Mouse (Mus musculus): ENCODE data around the gene Nckap5.

- TF ChIP-seq MYOG (IDR thresholded peaks at IDR 0.05; ENCODE audit: control insufficient read depth, extremely low read depth, insufficient read length) (no peak), CTCF (IDR thresholded peaks at IDR 0.05; ENCODE audit: control insufficient read depth, insufficient read depth, insufficient read length) (no peak), MAX (IDR thresholded peaks at IDR 0.05) (no peak), USF1 (IDR thresholded peaks at IDR 0.05; ENCODE audit: low read depth) (no peak), MYOD1 (IDR thresholded peaks at IDR 0.05; ENCODE audit: control insufficient read depth, insufficient read length, low read depth) (no peak), FOSL1 (IDR thresholded peaks at IDR 0.05; ENCODE audit: insufficient read depth, low read length, poor library complexity, severe bottlenecking) (no peak), CEBPB (IDR thresholded peaks at IDR 0.05; ENCODE audit: low read depth) (no peak)
Measured at GRCm38 (mm10) chr1:126603771-126604515, 226.7 kb downstream of the Nckap5 start.

Data from C2C12 (cell line).